ENCODE assay signal across 9 mouse cellular contexts in genomic region chrX:99130059-99130458, GRCm38 (mm10). TPM values are rescaled to one million over a fixed set of nuclear protein-coding genes. Genes with fewer than 3 reads are reported as not detected.
DNase-seq lines count a peak whose midpoint lies in the region; ATAC-seq and TF ChIP-seq lines count a peak whose summit lies in the region.
"Had no signal": no experiment of that assay in that cellular context is flagged by ENCODE, and none has a peak within 500 bp of the region (broad histone marks: within the 10 kb centered on the region; RNA-seq: fewer than 3 reads in every experiment).

No protein-coding gene starts in this region.

- H3K4me2 ChIP-seq in liver, embryonic 12.5 days: no peak overlapping the region
- H3K4me2 ChIP-seq in limb, embryonic 14.5 days (replicated peaks; ENCODE audit: low read depth, low read length, severe bottlenecking): no peak overlapping the region
- H3K4me2 ChIP-seq in neural tube, embryonic 11.5 days (ENCODE audit: low read depth): no peak overlapping the region
- H3K4me2 ChIP-seq: liver, embryonic 15.5 days had no signal

- H3K36me3 ChIP-seq in liver, embryonic 12.5 days: no peaks in the 10 kb centered on the region
- no peaks in the 10 kb centered on the region for H3K36me3 ChIP-seq in limb, embryonic 14.5 days (ENCODE audit: control insufficient read depth, insufficient read depth, low read length)
- H3K36me3 ChIP-seq in neural tube, embryonic 11.5 days (ENCODE audit: control insufficient read depth, insufficient read depth, low read length): no peaks in the 10 kb centered on the region
- H3K36me3 ChIP-seq: liver, embryonic 15.5 days had no signal

- H3K9ac ChIP-seq in liver, embryonic 12.5 days: no peak overlapping the region
- no peak overlapping the region for H3K9ac ChIP-seq in limb, embryonic 14.5 days (ENCODE audit: low read depth, low read length, severe bottlenecking)
- H3K9ac ChIP-seq in neural tube, embryonic 11.5 days (ENCODE audit: low read length): no peak overlapping the region
- H3K9ac ChIP-seq: liver, embryonic 15.5 days had no signal

- H3K9me3 ChIP-seq in liver, embryonic 12.5 days (replicated peaks): no peaks in the 10 kb centered on the region
- no peaks in the 10 kb centered on the region for H3K9me3 ChIP-seq in limb, embryonic 14.5 days (ENCODE audit: control insufficient read depth, low read length)
- no peaks in the 10 kb centered on the region for H3K9me3 ChIP-seq in neural tube, embryonic 11.5 days (ENCODE audit: control insufficient read depth, low read length)
- H3K9me3 ChIP-seq: liver, embryonic 15.5 days had no signal

- DNase-seq in liver: peak; percentile 52
- DNase-seq in R1 (ENCODE audit: low read depth, low spot score): peak; percentile 34
- peak; percentile 48 to 77 for DNase-seq in cerebellum, postnatal 36 days
- DNase-seq in heart, postnatal 14 days: peak; percentile 64 to 86
- DNase-seq in limb, embryonic 14.5 days (ENCODE audit: low spot score): no peak
- DNase-seq in neural tube, embryonic 11.5 days (ENCODE audit: low spot score): peak; percentile 65
- DNase-seq in Muller cell, postnatal 12 days (ENCODE audit: inconsistent ontology term): no peak

- 25% methylated on average over 3 of the region's 3 CpGs for WGBS in liver, embryonic 12.5 days (ENCODE audit: insufficient replicate concordance)
- WGBS in limb, embryonic 14.5 days: 40% methylated on average over 3 of the region's 3 CpGs
- 35% methylated on average over 3 of the region's 3 CpGs for WGBS in neural tube, embryonic 11.5 days

- H3K4me3 ChIP-seq in liver, embryonic 12.5 days: no peak overlapping the region
- H3K4me3 ChIP-seq in limb, embryonic 14.5 days (replicated peaks; ENCODE audit: low read length): no peak overlapping the region
- no peak overlapping the region for H3K4me3 ChIP-seq in neural tube, embryonic 11.5 days (ENCODE audit: low read depth, low read length)
- H3K4me3 ChIP-seq: liver, embryonic 15.5 days had no signal

- intact Hi-C loops in heart, postnatal 14 days (cut with DNase I): loop anchor here (1.0 to 10.0 kb wide), 4 partner anchors 305 to 528 kb away; no protein-coding TSS in a partner anchor

- peaks cover 52% of the 10 kb centered on the region for H3K27me3 ChIP-seq in liver, embryonic 12.5 days (replicated peaks)
- no peaks in the 10 kb centered on the region; the same call in 1 of the 2 replicates for H3K27me3 ChIP-seq in limb, embryonic 14.5 days (ENCODE audit: control insufficient read depth, insufficient read depth, low read length)
- H3K27me3 ChIP-seq in neural tube, embryonic 11.5 days (ENCODE audit: control insufficient read depth, insufficient read depth, low read length): no peaks in the 10 kb centered on the region; the same call in 1 of the 2 replicates

- TF ChIP-seq POLR2A in limb, embryonic 14.5 days (IDR thresholded peaks at IDR 0.05; ENCODE audit: borderline replicate concordance, extremely low read depth, insufficient read depth, insufficient read length): no peak

- no peak for ATAC-seq in liver, embryonic 12.5 days
- 0 out of 2 replicates have a peak, but pooled peaks have one; percentile 31 for ATAC-seq in limb, embryonic 14.5 days (ENCODE audit: low FRiP score, low read depth)
- peak; percentile 54; the same call in 1 of the 2 replicates for ATAC-seq in neural tube, embryonic 11.5 days (ENCODE audit: insufficient read depth, low FRiP score, low TSS enrichment)

- H3K4me1 ChIP-seq in liver, embryonic 12.5 days: no peaks in the 10 kb centered on the region
- no peaks in the 10 kb centered on the region for H3K4me1 ChIP-seq in limb, embryonic 14.5 days (ENCODE audit: control insufficient read depth, insufficient read depth, low read length)
- no peaks in the 10 kb centered on the region for H3K4me1 ChIP-seq in neural tube, embryonic 11.5 days (ENCODE audit: control insufficient read depth, insufficient read depth, low read length)
- H3K4me1 ChIP-seq: liver, embryonic 15.5 days had no signal

- no peak overlapping the region for H3K27ac ChIP-seq in liver, embryonic 12.5 days
- H3K27ac ChIP-seq in limb, embryonic 14.5 days (replicated peaks; ENCODE audit: low read depth, low read length): no peak overlapping the region
- no peak overlapping the region for H3K27ac ChIP-seq in neural tube, embryonic 11.5 days (ENCODE audit: low read depth, low read length)
- H3K27ac ChIP-seq: liver, embryonic 15.5 days had no signal

RNA-seq across cellular contexts. Expression of gene Efnb1, which starts 5.9 kb away (rescaled TPM):
- 9.7 and 10.4 TPM in 2 replicates for polyA plus RNA-seq in liver, embryonic 12.5 days (2016; fragmentation: Nextera tagmentation; extraction: Ambion mirVana)
- total RNA-seq in heart, postnatal 14 days (2021): 10 to 100 TPM; 24.7 to 31.0 TPM
- 57.5 and 66.6 TPM in 2 replicates for polyA plus RNA-seq in limb, embryonic 14.5 days (2012; rRNA removed)
- 36.9 and 42.8 TPM in 2 replicates for polyA plus RNA-seq in limb, embryonic 14.5 days (2014; fragmentation: Nextera tagmentation; extraction: Ambion mirVana)
- polyA plus RNA-seq in neural tube, embryonic 11.5 days (2014; fragmentation: Nextera tagmentation; extraction: Ambion mirVana): 37.3 and 40.5 TPM in 2 replicates

Comparison
In these comparisons a context has a peak if more than half of its experiments do, and no peak if none do; other contexts are left out.
1. DNase-seq: peak in liver (single experiment), R1 (single experiment), cerebellum, postnatal 36 days (2 of 2), heart, postnatal 14 days (2 of 2) and neural tube, embryonic 11.5 days (single experiment); none in limb, embryonic 14.5 days (single experiment) and Muller cell, postnatal 12 days (single experiment).